Comparison of ENCODE assay signal across 9 mouse cellular contexts in genomic region chr14:16957802-16958201, GRCm38 (mm10).
DNase-seq lines count a peak whose midpoint lies in the region; ATAC-seq lines count a peak whose summit lies in the region.
"Had no signal": no experiment of that assay in that cellular context is flagged by ENCODE, and none has a peak within 500 bp of the region (broad histone marks: within the 10 kb centered on the region; RNA-seq: fewer than 3 reads in every experiment).

No protein-coding gene starts in this region.

- no peaks in the 10 kb centered on the region for H3K36me3 ChIP-seq in heart, embryonic 10.5 days
- no peaks in the 10 kb centered on the region for H3K36me3 ChIP-seq in intestine, embryonic 16.5 days (ENCODE audit: control insufficient read depth, insufficient read depth, low read length)
- no peaks in the 10 kb centered on the region for H3K36me3 ChIP-seq in lung, embryonic 15.5 days

- no peak overlapping the region for H3K4me3 ChIP-seq in heart, embryonic 10.5 days
- no peak overlapping the region for H3K4me3 ChIP-seq in intestine, embryonic 16.5 days (ENCODE audit: low read length)
- no peak overlapping the region for H3K4me3 ChIP-seq in lung, embryonic 15.5 days

- H3K4me1 ChIP-seq in heart, embryonic 10.5 days: 0 out of 2 replicates have a peak, but pooled peaks cover 5% of the 10 kb centered on the region
- H3K4me1 ChIP-seq in intestine, embryonic 16.5 days (ENCODE audit: control insufficient read depth, insufficient read depth, low read length): 0 out of 2 replicates have a peak, but pooled peaks cover 3% of the 10 kb centered on the region
- peaks cover 20% of the 10 kb centered on the region for H3K4me1 ChIP-seq in lung, embryonic 15.5 days

- H3K9me3 ChIP-seq in heart, embryonic 10.5 days: no peaks in the 10 kb centered on the region
- no peaks in the 10 kb centered on the region for H3K9me3 ChIP-seq in intestine, embryonic 16.5 days (ENCODE audit: control insufficient read depth, low read length)
- H3K9me3 ChIP-seq in lung, embryonic 15.5 days: no peaks in the 10 kb centered on the region

- no peak overlapping the region for H3K4me2 ChIP-seq in intestine, embryonic 16.5 days (ENCODE audit: low read depth, low read length)
- H3K4me2 ChIP-seq in lung, embryonic 15.5 days: no peak overlapping the region

- H3K27ac ChIP-seq in heart, embryonic 10.5 days: no peak overlapping the region
- no peak overlapping the region for H3K27ac ChIP-seq in intestine, embryonic 16.5 days (ENCODE audit: low read length)
- H3K27ac ChIP-seq in lung, embryonic 15.5 days: no peak overlapping the region
- H3K27ac ChIP-seq: macrophage had no signal

- ATAC-seq in intestine, embryonic 16.5 days: peak; percentile 88
- ATAC-seq in lung, embryonic 15.5 days (ENCODE audit: borderline replicate concordance, extremely low read depth, low FRiP score, low TSS enrichment): peak; percentile 53; the same call in 1 of the 2 replicates

- H3K9ac ChIP-seq in intestine, embryonic 16.5 days (ENCODE audit: low read depth, low read length): no peak overlapping the region
- H3K9ac ChIP-seq in lung, embryonic 15.5 days: no peak overlapping the region

- 73% methylated on average over 3 of the region's 3 CpGs for WGBS in heart, embryonic 10.5 days
- 15% methylated on average over 3 of the region's 3 CpGs for WGBS in intestine, embryonic 16.5 days
- WGBS in lung, embryonic 15.5 days: 15% methylated on average over 3 of the region's 3 CpGs

- no peaks in the 10 kb centered on the region for H3K27me3 ChIP-seq in heart, embryonic 10.5 days (ENCODE audit: insufficient read depth, poor library complexity, severe bottlenecking)
- no peaks in the 10 kb centered on the region for H3K27me3 ChIP-seq in intestine, embryonic 16.5 days (replicated peaks; ENCODE audit: control insufficient read depth, insufficient read depth, low read length)
- H3K27me3 ChIP-seq in lung, embryonic 15.5 days: no peaks in the 10 kb centered on the region

- DNase-seq in heart, adult 18-20 months: peak; percentile 15 to 50
- no peak for DNase-seq in heart, embryonic 10.5 days (ENCODE audit: low spot score)
- peak; percentile 96 for DNase-seq in NIH3T3 (ENCODE audit: low read depth)
- no peak for DNase-seq in cerebellum, adult 9-11 months
- DNase-seq in left cerebral cortex, postnatal 25 days (ENCODE audit: low spot score in 2 of 2): no peak
- no peak for DNase-seq in thymus, postnatal 4 days

- intact Hi-C loops in left cerebral cortex, postnatal 25 days (cut with DNase I): no loop called here

Comparison
In these comparisons a context has a peak if more than half of its experiments do, and no peak if none do; other contexts are left out.
1. DNase-seq: peak in heart, adult 18-20 months (2 of 2) and NIH3T3 (single experiment); none in heart, embryonic 10.5 days (single experiment), cerebellum, adult 9-11 months (single experiment), left cerebral cortex, postnatal 25 days (0 of 2) and thymus, postnatal 4 days (single experiment).